Mouse (Mus musculus) forebrain, embryonic 12.5 days (tissue): ENCODE results near the gene Pofut1. TPM values are rescaled to one million over a fixed set of nuclear protein-coding genes. Genes with fewer than 3 reads are reported as not detected.

Experiments used
- ATAC-seq: fragments of 200-750 bp; cut with Nextera tagmentation; 2 replicates; pipeline ENCODE4 v1.8.0; 2017; ENCODE audit warnings: moderate TSS enrichment; ENCODE audit not compliant: low FRiP score
- H3K27ac ChIP-seq: fragments of 300-500 bp; sonication (generic); 2 replicates; pipeline ENCODE4 v1.5.1; 2016; ENCODE audit warnings: mild to moderate bottlenecking
- H3K27me3 ChIP-seq: fragments of 300-500 bp; sonication (generic); 2 replicates; pipeline ENCODE4 v1.6.1; 2016; ENCODE audit warnings: mild to moderate bottlenecking
- H3K36me3 ChIP-seq: fragments of 300-500 bp; sonication (generic); replicated peaks from 2 replicates; pipeline ENCODE4 v1.6.1; 2016; ENCODE audit warnings: mild to moderate bottlenecking
- H3K4me1 ChIP-seq: fragments of 300-500 bp; sonication (generic); 2 replicates; pipeline ENCODE4 v1.6.1; 2016
- H3K4me2 ChIP-seq: fragments of 300-500 bp; sonication (generic); 2 replicates; pipeline ENCODE4 v1.6.1; 2016; ENCODE audit warnings: mild to moderate bottlenecking, moderate library complexity
- H3K4me3 ChIP-seq: fragments of 300-500 bp; sonication (generic); replicated peaks from 2 replicates; pipeline ENCODE4 v1.5.1; 2016; ENCODE audit warnings: mild to moderate bottlenecking
- H3K9ac ChIP-seq: fragments of 300-500 bp; sonication (generic); 2 replicates; pipeline ENCODE4 v1.6.1; 2016; ENCODE audit warnings: mild to moderate bottlenecking
- H3K9me3 ChIP-seq: fragments of 300-500 bp; sonication (generic); 2 replicates; pipeline ENCODE4 v1.6.1; 2016
- WGBS: fragments of 180-500 bp; shearing (Covaris S2); methylation state at CpG from one replicate; pipeline ENCODE4 v1.1.7; 2016; 5-methylcytosine and 5-hydroxymethylcytosine counted together
- polyA plus RNA-seq: library from polyadenylated mRNA; unstranded; fragments of >200 nt; fragmentation: Nextera tagmentation; extraction: Ambion mirVana; gene quantifications from 2 replicates; pipeline ENCODE4 v1.2.1, GENCODE M21; 2016

The Pofut1 gene
- polyA plus RNA-seq, 1 experiment from 2014 or later: 7.6 TPM

- Histone ChIP-seq H3K27me3 (no peaks in the 10 kb centered on the region), H3K4me2 (no peak overlapping the region), H3K4me3 (no peak overlapping the region), H3K4me1 (no peaks in the 10 kb centered on the region), H3K9me3 (no peaks in the 10 kb centered on the region), H3K36me3 (no peaks in the 10 kb centered on the region), H3K27ac (no peak overlapping the region), H3K9ac (no peak overlapping the region)
- WGBS: 83% methylated on average over 4 of the region's 4 CpGs
- ATAC-seq: no peak
Observed at GRCm38 (mm10) chr2:153298863-153299262, 57.5 kb downstream of the Pofut1 start.

- Histone ChIP-seq H3K4me1 (no peaks in the 10 kb centered on the region), H3K27ac (no peak overlapping the region), H3K9ac (no peak overlapping the region), H3K4me2 (no peak overlapping the region), H3K27me3 (no peaks in the 10 kb centered on the region), H3K4me3 (no peak overlapping the region), H3K36me3 (no peaks in the 10 kb centered on the region), H3K9me3 (no peaks in the 10 kb centered on the region)
- ATAC-seq: no peak
- whole genome bisulfite sequencing: 90% methylated on average over 5 of the region's 5 CpGs
Observed at GRCm38 (mm10) chr2:153301123-153301522, 59.8 kb downstream of the Pofut1 start.

GRCm38 (mm10) chr2:153305240-153305639, 63.9 kb downstream of the Pofut1 start:
- Histone ChIP-seq H3K36me3 (no peaks in the 10 kb centered on the region), H3K9ac (no peak overlapping the region), H3K4me3 (no peak overlapping the region), H3K27ac (no peak overlapping the region), H3K27me3 (no peaks in the 10 kb centered on the region), H3K4me1 (no peaks in the 10 kb centered on the region), H3K9me3 (no peaks in the 10 kb centered on the region), H3K4me2 (no peak overlapping the region)
- ATAC-seq: no peak
- 84% methylated on average over 6 of the region's 6 CpGs for WGBS

GRCm38 (mm10) chr2:153308586-153308985, 67.3 kb downstream of the Pofut1 start:
- H3K9me3 ChIP-seq: no peaks in the 10 kb centered on the region
- H3K4me1 ChIP-seq: no peaks in the 10 kb centered on the region
- no peaks in the 10 kb centered on the region for H3K27me3 ChIP-seq
- H3K4me2 ChIP-seq: no peak overlapping the region
- H3K9ac ChIP-seq: no peak overlapping the region
- H3K4me3 ChIP-seq: no peak overlapping the region
- no peak for ATAC-seq
- H3K36me3 ChIP-seq: 0 out of 2 replicates have a peak, but pooled peaks cover 4% of the 10 kb centered on the region
- H3K27ac ChIP-seq: no peak overlapping the region
- 91% methylated on average over 7 of the region's 7 CpGs for WGBS

- no peak overlapping the region for H3K4me3 ChIP-seq
- no peak for ATAC-seq
- no peaks in the 10 kb centered on the region for H3K9me3 ChIP-seq
- H3K27me3 ChIP-seq: no peaks in the 10 kb centered on the region
- no peak overlapping the region for H3K9ac ChIP-seq
- no peak overlapping the region for H3K27ac ChIP-seq
- 84% methylated on average over 8 of the region's 8 CpGs for WGBS
- 0 out of 2 replicates have a peak, but pooled peaks cover 4% of the 10 kb centered on the region for H3K36me3 ChIP-seq
- H3K4me2 ChIP-seq: no peak overlapping the region
- H3K4me1 ChIP-seq: no peaks in the 10 kb centered on the region
Observed at GRCm38 (mm10) chr2:153309106-153309505, 67.8 kb downstream of the Pofut1 start.

GRCm38 (mm10) chr2:153310228-153310627, 68.9 kb downstream of the Pofut1 start:
- Histone ChIP-seq H3K9ac (no peak overlapping the region), H3K36me3 (0 out of 2 replicates have a peak, but pooled peaks cover 4% of the 10 kb centered on the region), H3K27ac (no peak overlapping the region), H3K27me3 (no peaks in the 10 kb centered on the region), H3K4me2 (no peak overlapping the region), H3K9me3 (no peaks in the 10 kb centered on the region), H3K4me3 (no peak overlapping the region), H3K4me1 (no peaks in the 10 kb centered on the region)
- no peak for ATAC-seq
- WGBS: 87% methylated on average over 6 of the region's 6 CpGs

- H3K4me3 ChIP-seq: no peak overlapping the region
- H3K4me1 ChIP-seq: no peaks in the 10 kb centered on the region
- H3K9ac ChIP-seq: no peak overlapping the region
- H3K27ac ChIP-seq: no peak overlapping the region
- no peaks in the 10 kb centered on the region for H3K9me3 ChIP-seq
- no peak overlapping the region for H3K4me2 ChIP-seq
- ATAC-seq: no peak
- H3K27me3 ChIP-seq: no peaks in the 10 kb centered on the region
- H3K36me3 ChIP-seq: peaks cover 23% of the 10 kb centered on the region
- 87% methylated on average over 9 of the region's 9 CpGs for WGBS
Observed at GRCm38 (mm10) chr2:153312884-153313283, 71.6 kb downstream of the Pofut1 start.

- no peak overlapping the region for H3K27ac ChIP-seq
- WGBS: 95% methylated on average over 4 of the region's 4 CpGs
- no peak overlapping the region for H3K9ac ChIP-seq
- no peak for ATAC-seq
- no peak overlapping the region for H3K4me3 ChIP-seq
- H3K9me3 ChIP-seq: no peaks in the 10 kb centered on the region
- no peak overlapping the region for H3K4me2 ChIP-seq
- H3K36me3 ChIP-seq: peaks cover 58% of the 10 kb centered on the region
- H3K4me1 ChIP-seq: no peaks in the 10 kb centered on the region
- no peaks in the 10 kb centered on the region for H3K27me3 ChIP-seq
Observed at GRCm38 (mm10) chr2:153318408-153318807, 77.1 kb downstream of the Pofut1 start.

GRCm38 (mm10) chr2:153319036-153319643, 77.8 kb downstream of the Pofut1 start:
- 87% methylated on average over 8 of the region's 8 CpGs for WGBS
- H3K4me3 ChIP-seq: no peak overlapping the region
- H3K36me3 ChIP-seq: peaks cover 66% of the 10 kb centered on the region

More at GRCm38 (mm10) chr2:153319036-153319643, 77.8 kb downstream of the Pofut1 start:
- Histone ChIP-seq H3K27ac (no peak overlapping the region), H3K9ac (no peak overlapping the region), H3K9me3 (no peaks in the 10 kb centered on the region), H3K4me2 (no peak overlapping the region), H3K27me3 (no peaks in the 10 kb centered on the region), H3K4me1 (no peaks in the 10 kb centered on the region)
- ATAC-seq: no peak

Other genes starting within 250 kb of the Pofut1 start
- 109 and 119 TPM in 2 replicates for gene Pdrg1, start 226.1 kb upstream of the Pofut1 start, polyA plus RNA-seq
- 0.95 and 1.2 TPM in 2 replicates for gene Xkr7, start 209.7 kb upstream of the Pofut1 start, polyA plus RNA-seq
- 1.4 and 1.7 TPM in 2 replicates for gene Ccm2l, start 175.6 kb upstream of the Pofut1 start, polyA plus RNA-seq
- gene Hck, start 133.1 kb upstream of the Pofut1 start, polyA plus RNA-seq: 1.3 and 1.5 TPM in 2 replicates
- gene Tm9sf4, start 80.2 kb upstream of the Pofut1 start, polyA plus RNA-seq: 72.0 and 80.2 TPM in 2 replicates
- 9.5 TPM in 2 replicates for gene Tspyl3, start 16.1 kb upstream of the Pofut1 start, polyA plus RNA-seq
- 21.4 and 28.7 TPM in 2 replicates for gene Plagl2, start 107 bp upstream of the Pofut1 start, polyA plus RNA-seq
- 11.4 and 11.9 TPM in 2 replicates for gene Kif3b, start 49.9 kb downstream of the Pofut1 start, polyA plus RNA-seq
- gene Asxl1, start 104.3 kb downstream of the Pofut1 start, polyA plus RNA-seq: 15.2 and 19.3 TPM in 2 replicates